ENCODE assay signal across 27 mouse cellular contexts in the genomic region with DNA sequence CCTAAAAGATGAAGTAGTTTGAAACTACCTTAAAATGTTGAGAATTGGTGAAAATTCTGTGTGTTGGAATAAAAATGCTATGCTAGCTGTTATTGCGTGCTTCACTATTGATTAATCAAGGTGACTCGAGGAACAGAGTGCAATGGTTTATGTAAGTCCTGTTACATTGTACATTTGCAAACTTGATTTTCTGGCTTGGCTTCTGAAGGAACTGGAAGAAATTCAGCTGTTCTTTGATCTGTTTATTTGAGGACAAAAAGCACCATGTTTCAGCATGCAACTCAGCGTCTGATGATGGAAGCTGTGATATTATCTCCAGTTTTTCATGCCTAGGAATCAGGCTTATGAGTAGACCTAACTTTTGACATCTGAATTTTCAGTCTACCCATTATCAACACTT. TPM values are rescaled to one million over a fixed set of nuclear protein-coding genes. Genes with fewer than 3 reads are reported as not detected.
"Had no signal": no experiment of that assay in that cellular context is flagged by ENCODE, and none has a peak within 500 bp of the region (broad histone marks: within the 10 kb centered on the region; RNA-seq: fewer than 3 reads in every experiment).

No protein-coding gene starts in this region.

- H3K4me1 ChIP-seq: heart, embryonic 10.5 days; heart, embryonic 12.5 days; hindbrain, embryonic 10.5 days; hindbrain, embryonic 12.5 days; intestine, embryonic 15.5 days; kidney, embryonic 15.5 days; limb, embryonic 10.5 days; limb, embryonic 12.5 days; liver, embryonic 13.5 days had no signal

- H3K9ac ChIP-seq: forebrain, postnatal 0 days; heart, embryonic 12.5 days; hindbrain, embryonic 12.5 days; hindbrain, embryonic 14.5 days; intestine, embryonic 15.5 days; kidney, embryonic 15.5 days; limb, embryonic 12.5 days; liver, embryonic 13.5 days had no signal

- H3K9me3 ChIP-seq: heart, embryonic 10.5 days; heart, embryonic 12.5 days; hindbrain, embryonic 10.5 days; hindbrain, embryonic 12.5 days; intestine, embryonic 15.5 days; kidney, embryonic 15.5 days; limb, embryonic 10.5 days; limb, embryonic 12.5 days; liver, embryonic 13.5 days had no signal

- H3K4me3 ChIP-seq: heart, embryonic 10.5 days; heart, embryonic 12.5 days; hindbrain, embryonic 10.5 days; hindbrain, embryonic 12.5 days; intestine, embryonic 15.5 days; kidney, embryonic 15.5 days; layer of hippocampus, adult 2 months; left cerebral cortex, adult 2 months; limb, embryonic 10.5 days; limb, embryonic 12.5 days; liver, embryonic 13.5 days had no signal

- H3K4me2 ChIP-seq: heart, embryonic 12.5 days; hindbrain, embryonic 12.5 days; hindbrain, embryonic 14.5 days; intestine, embryonic 15.5 days; kidney, embryonic 15.5 days; limb, embryonic 12.5 days; liver, embryonic 11.5 days; liver, embryonic 13.5 days had no signal

- H3K27ac ChIP-seq: heart, embryonic 10.5 days; hindbrain, embryonic 10.5 days; hindbrain, embryonic 12.5 days; hindbrain, embryonic 14.5 days; intestine, embryonic 15.5 days; kidney, embryonic 15.5 days; layer of hippocampus, adult 2 months; left cerebral cortex, adult 2 months; limb, embryonic 10.5 days; limb, embryonic 12.5 days; liver, embryonic 13.5 days had no signal

- ATAC-seq: forebrain, postnatal 0 days; hindbrain, embryonic 16.5 days; inflammation-experienced regulatory T-cells, adult 6 months; intestine, embryonic 15.5 days; intestine, postnatal 0 days had no signal

- H3K36me3 ChIP-seq: heart, embryonic 10.5 days; heart, embryonic 12.5 days; hindbrain, embryonic 10.5 days; hindbrain, embryonic 12.5 days; intestine, embryonic 15.5 days; kidney, embryonic 15.5 days; limb, embryonic 10.5 days; limb, embryonic 12.5 days; liver, embryonic 13.5 days had no signal

- DNase-seq: forebrain, postnatal 0 days; gastrocnemius, postnatal 14 days; gastrocnemius, postnatal 36 days; heart, adult 18-20 months; heart, postnatal 10 days; heart, postnatal 4 days; kidney, adult 18-20 months; kidney, postnatal 10 days; kidney, postnatal 25 days; kidney, postnatal 4 days; liver, embryonic 13.5 days had no signal

- H3K27me3 ChIP-seq: heart, embryonic 12.5 days; hindbrain, embryonic 12.5 days; intestine, embryonic 15.5 days; kidney, embryonic 15.5 days; limb, embryonic 12.5 days; liver, embryonic 13.5 days had no signal

RNA-seq across cellular contexts. Expression of gene Fmo3, which starts 3.2 kb away (rescaled TPM):
- polyA plus RNA-seq: forebrain, postnatal 0 days; heart, embryonic 10.5 days; heart, embryonic 12.5 days; heart, embryonic 14.5 days; hindbrain, embryonic 10.5 days; hindbrain, embryonic 12.5 days; hindbrain, embryonic 14.5 days; hindbrain, embryonic 16.5 days; inflammation-experienced regulatory T-cells, adult 6 months; intestine, embryonic 15.5 days; intestine, postnatal 0 days; kidney, embryonic 15.5 days; limb, embryonic 10.5 days; limb, embryonic 12.5 days; liver, embryonic 11.5 days; liver, embryonic 13.5 days had no signal

RNA-seq across cellular contexts. Expression of gene Fmo6, which starts 50.2 kb away (rescaled TPM):
- polyA plus RNA-seq: forebrain, postnatal 0 days; heart, embryonic 10.5 days; heart, embryonic 12.5 days; heart, embryonic 14.5 days; hindbrain, embryonic 10.5 days; hindbrain, embryonic 12.5 days; hindbrain, embryonic 14.5 days; hindbrain, embryonic 16.5 days; inflammation-experienced regulatory T-cells, adult 6 months; intestine, embryonic 15.5 days; intestine, postnatal 0 days; limb, embryonic 10.5 days; liver, embryonic 11.5 days; liver, embryonic 13.5 days had no signal
